Mouse (Mus musculus) Patski (cell line): ENCODE measurements at regions not wholly inside any gene's neighbourhood (a gene's known extent, or its start where the extent isn't known, plus 50 kb on each side); places are given as distances from the start of the nearest gene placed in this dataset.

Experiments used
- ATAC-seq: fragments of 100-300 bp; one replicate; pipeline ENCODE4 v1.8.0; 2021
- CTCF ChIA-PET: fragments of 350-600 bp; sonication (Branson Sonifier 250); formaldehyde crosslinking; loops from one replicate; lab custom pipeline; 2022; ENCODE audit warnings: inconsistent platforms; lab: Charles Lee
- POLR2A ChIA-PET: fragments of 350-600 bp; sonication (Branson Sonifier 250); formaldehyde crosslinking; loops from one replicate; lab custom pipeline; 2022; ENCODE audit warnings: antibody characterized with exemption, inconsistent platforms; lab: Charles Lee
- DNase-seq: peaks from one replicate; pipeline ENCODE4 v3.0.0-alpha.2; 2011; ENCODE audit warnings: low read depth, low spot score
- H3K27me3 ChIP-seq: fragments of 371-371 bp; one replicate; pipeline ENCODE4 v1.5.1; 2021
- CTCF ChIP-seq: fragments of 100-300 bp; IDR thresholded peaks from one replicate; pipeline ENCODE4 v1.5.1; 2021
- in situ Hi-C: fragments of 300-500 bp; cut with MboI; formaldehyde crosslinking; loops from 3 replicates; pipeline ENCODE4 v1.11.1; 2018; ENCODE audit warnings: low pct_unique_long_range_greater_than_20kb, mixed read lengths

GRCm38 (mm10) chr2:10307376-10307775 is 62.9 kb upstream of the Sfmbt2 start:
- ATAC-seq (no peak), DNase-seq (no peak)
- no peak for TF ChIP-seq CTCF
- POLR2A ChIA-PET = no interaction called here
- in situ Hi-C loops = no loop called here
- CTCF ChIA-PET = interaction anchor here (1.3 to 1.8 kb wide), 2 partner anchors 8 to 17 kb away, joined by 4 to 5 read pairs; no protein-coding TSS in a partner anchor
- H3K27me3 ChIP-seq = no peaks in the 10 kb centered on the region

GRCm38 (mm10) chr2:10309656-10310055 is 60.7 kb upstream of the Sfmbt2 start:
- ChIA-PET POLR2A (no interaction called here), CTCF (interaction anchor here (1.1 kb wide), 1 partner anchor 21 kb away, joined by 3 read pairs; no protein-coding TSS in a partner anchor)
- ATAC-seq = no peak
- no peak for TF ChIP-seq CTCF
- in situ Hi-C loops = no loop called here
- no peaks in the 10 kb centered on the region for H3K27me3 ChIP-seq
- DNase-seq = no peak

- DNase-seq (no peak), ATAC-seq (no peak)
- in situ Hi-C loops = no loop called here
- CTCF ChIA-PET = interaction anchor here (1.5 kb wide), 1 partner anchor 214 kb away, joined by 4 read pairs; no protein-coding TSS in a partner anchor
- no peak for TF ChIP-seq CTCF
- POLR2A ChIA-PET = no interaction called here
- H3K27me3 ChIP-seq = no peaks in the 10 kb centered on the region
Measured at GRCm38 (mm10) chr2:10311719-10312118, 58.6 kb upstream of the Sfmbt2 start.

GRCm38 (mm10) chr2:10312398-10312797 is 57.9 kb upstream of the Sfmbt2 start:
- ChIA-PET CTCF (interaction anchor here (1.5 kb wide), 1 partner anchor 215 kb away, joined by 4 read pairs; no protein-coding TSS in a partner anchor), POLR2A (no interaction called here)
- TF ChIP-seq CTCF = no peak
- no peak for DNase-seq
- H3K27me3 ChIP-seq = no peaks in the 10 kb centered on the region
- no peak for ATAC-seq
- in situ Hi-C loops = no loop called here

- no peak for TF ChIP-seq CTCF
- DNase-seq = no peak
Measured at GRCm38 (mm10) chr2:10314251-10315243, 55.8 kb upstream of the Sfmbt2 start.

GRCm38 (mm10) chr2:10316347-10316746 is 54.0 kb upstream of the Sfmbt2 start:
- ChIA-PET CTCF (no interaction called here), POLR2A (interaction anchor here (0.5 kb wide), 1 partner anchor 1578 kb away, joined by 3 read pairs; no protein-coding TSS in a partner anchor)
- no peak for TF ChIP-seq CTCF
- in situ Hi-C loops = no loop called here
- no peaks in the 10 kb centered on the region for H3K27me3 ChIP-seq
- ATAC-seq (no peak), DNase-seq (no peak)

More at GRCm38 (mm10) chr2:10314251-10315243, 55.8 kb upstream of the Sfmbt2 start:
- H3K27me3 ChIP-seq = no peaks in the 10 kb centered on the region
- ATAC-seq = no peak
- ChIA-PET POLR2A (no interaction called here), CTCF (interaction anchor here (1.4 kb wide), 1 partner anchor 7 kb away, joined by 5 read pairs; no protein-coding TSS in a partner anchor)
- in situ Hi-C loops = no loop called here

GRCm38 (mm10) chr2:10318166-10318768 is 52.0 kb upstream of the Sfmbt2 start:
- in situ Hi-C loops = no loop called here
- no peaks in the 10 kb centered on the region for H3K27me3 ChIP-seq
- no peak for TF ChIP-seq CTCF
- ChIA-PET POLR2A (no interaction called here), CTCF (no interaction called here)
- no peak for ATAC-seq
- DNase-seq = no peak
